Mouse (Mus musculus) gastrocnemius, postnatal 25 days (tissue): Measurements from ENCODE around the gene Nipal3. TPM values are rescaled to one million over a fixed set of nuclear protein-coding genes. Genes with fewer than 3 reads are reported as not detected.
A peak's percentile ranks its signal among the peaks of the same experiment; 100 is the strongest.

Source experiments
- DNase-seq: peaks from one replicate; pipeline ENCODE4 v3.0.0; 2022
- total RNA-seq, 2 experiments: library from RNA; stranded (reverse); gene quantifications; 1 replicate in 1 of 2; 2 replicates in 1 of 2; pipeline ENCODE4 v1.2.3; 2021

The Nipal3 gene
- total RNA-seq, 2 experiments from 2014 or later: 11.0 to 13.6 TPM

DNA sequence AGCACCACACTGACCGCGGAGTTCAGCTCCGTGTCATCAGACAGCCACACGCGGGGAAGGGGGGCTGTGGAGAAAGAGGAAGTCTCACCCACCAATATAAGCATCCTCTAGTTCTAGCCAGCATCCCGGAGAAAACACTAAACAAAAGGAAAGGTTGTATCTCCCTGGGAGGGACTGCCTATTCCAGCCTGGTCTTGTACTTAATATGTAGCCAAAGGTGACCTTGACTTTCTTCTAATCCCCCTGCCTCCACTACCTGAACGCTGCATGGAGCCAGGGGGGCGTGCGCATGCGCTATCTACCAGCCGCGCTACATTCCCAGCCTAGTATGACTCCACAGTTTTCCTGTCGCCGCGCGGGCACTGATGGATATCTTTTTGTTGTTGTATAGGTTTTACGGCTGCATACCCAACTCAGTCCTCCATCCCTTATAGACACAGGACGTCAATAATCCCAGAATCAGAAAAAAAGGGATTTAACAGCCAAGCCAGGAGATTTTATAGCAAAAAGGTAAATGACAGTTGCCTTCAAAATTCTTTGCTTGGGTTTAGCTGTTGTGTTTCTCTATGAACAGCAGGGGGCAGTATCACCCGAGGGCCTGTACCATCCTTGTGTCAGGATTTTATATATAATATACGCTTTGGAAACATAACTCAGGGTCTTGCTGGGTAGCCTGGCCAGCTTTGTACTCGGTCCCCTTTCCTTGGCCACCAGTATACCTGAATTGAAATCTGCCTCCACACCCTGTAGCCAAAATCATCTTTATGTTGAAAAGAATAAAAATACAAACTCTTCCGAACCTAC, 12.9 kb upstream of the Nipal3 start:
- DNase-seq: no peak

DNA sequence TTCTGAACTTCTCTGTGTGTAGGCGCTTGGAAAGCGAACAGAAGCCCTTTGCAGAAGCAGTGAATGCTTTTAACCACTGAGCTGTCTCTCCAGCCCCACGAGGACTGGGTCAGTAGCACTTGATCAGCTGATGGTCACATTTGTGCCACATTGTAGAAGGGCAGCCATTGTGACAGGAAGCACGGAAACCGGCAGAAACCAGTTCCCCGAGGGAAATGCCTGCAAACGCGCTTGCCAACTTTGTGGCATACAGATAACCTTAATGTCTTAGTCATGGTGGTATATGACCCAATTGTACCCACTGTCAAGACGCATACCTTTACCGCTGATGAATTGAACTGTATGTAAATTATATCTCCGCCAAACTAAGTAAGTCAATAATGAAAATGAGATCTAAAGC, 11.0 kb upstream of the Nipal3 start:
- no peak for DNase-seq

GRCm38 (mm10) chr4:135501587-135501986, 6.7 kb upstream of the Nipal3 start:
- DNase-seq: no peak

- no peak for DNase-seq
Observed at GRCm38 (mm10) chr4:135499831-135500230, 5.0 kb upstream of the Nipal3 start.

- DNase-seq: no peak
Observed at GRCm38 (mm10) chr4:135498136-135498535, 3.3 kb upstream of the Nipal3 start.

DNA sequence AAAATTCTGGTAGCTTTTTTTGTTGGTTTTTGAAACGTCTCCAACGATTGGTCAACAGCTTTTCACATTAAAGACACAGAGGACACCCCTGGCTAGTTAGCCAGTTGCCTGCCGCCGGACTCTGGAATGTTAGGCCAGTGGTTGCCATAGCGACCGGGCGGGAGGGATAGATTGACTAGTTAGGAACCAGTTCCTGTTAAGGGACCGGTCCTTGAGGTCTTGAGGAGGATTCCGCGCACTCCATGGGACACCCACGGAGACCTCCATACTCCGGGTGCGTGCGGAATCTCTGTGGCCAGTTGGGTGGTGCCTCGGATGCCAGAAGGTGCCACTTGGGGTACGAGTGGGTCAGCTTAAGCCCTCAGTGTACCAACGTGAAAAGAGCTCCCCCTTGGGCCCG, 972 bp upstream of the Nipal3 start:
- DNase-seq: peak; percentile 13

GRCm38 (mm10) chr4:135495397-135495791, 556 bp upstream of the Nipal3 start:
- no peak for DNase-seq

- DNase-seq: peak; percentile 13
Observed at GRCm38 (mm10) chr4:135493691-135494520, 932 bp downstream of the Nipal3 start.

DNA sequence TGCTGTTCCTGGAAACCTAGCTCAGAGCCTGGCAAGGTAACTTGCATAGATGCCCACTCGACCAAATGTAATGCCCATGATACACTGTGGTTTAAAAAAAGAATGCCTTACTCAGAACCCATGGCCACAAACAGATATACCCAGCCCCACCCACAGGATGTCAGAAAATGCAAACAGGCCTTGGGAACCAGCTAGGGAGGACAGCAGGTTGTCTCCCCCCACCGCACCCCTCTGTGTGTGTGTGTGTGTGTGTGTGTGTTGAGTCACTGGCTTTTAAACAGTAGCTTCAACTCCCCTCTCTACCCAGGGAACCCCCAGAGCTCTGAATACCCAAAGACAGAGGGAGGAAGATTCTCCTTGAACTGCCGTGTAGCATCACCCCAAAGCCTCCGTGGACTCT, 1.6 kb downstream of the Nipal3 start:
- DNase-seq: no peak

DNA sequence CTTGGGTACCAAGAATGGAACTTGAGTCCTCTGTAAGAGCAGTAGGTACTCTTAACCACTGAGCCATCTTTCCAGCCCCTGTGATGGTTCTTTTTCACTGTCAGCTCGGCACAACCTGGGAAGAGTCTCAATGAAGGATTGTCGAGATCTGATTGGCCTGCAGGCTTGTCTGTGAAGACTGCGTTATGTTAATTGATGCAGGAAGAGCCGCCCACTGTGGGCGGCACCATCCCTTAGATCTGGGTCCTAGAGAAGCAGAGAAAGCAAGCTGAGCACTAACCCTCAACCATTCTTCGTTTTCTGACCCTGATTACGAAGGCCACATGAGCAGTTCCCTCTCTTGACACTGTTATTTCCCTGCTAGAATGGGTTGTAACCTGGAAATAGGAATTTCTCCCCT, 5.6 kb downstream of the Nipal3 start:
- no peak for DNase-seq

DNA sequence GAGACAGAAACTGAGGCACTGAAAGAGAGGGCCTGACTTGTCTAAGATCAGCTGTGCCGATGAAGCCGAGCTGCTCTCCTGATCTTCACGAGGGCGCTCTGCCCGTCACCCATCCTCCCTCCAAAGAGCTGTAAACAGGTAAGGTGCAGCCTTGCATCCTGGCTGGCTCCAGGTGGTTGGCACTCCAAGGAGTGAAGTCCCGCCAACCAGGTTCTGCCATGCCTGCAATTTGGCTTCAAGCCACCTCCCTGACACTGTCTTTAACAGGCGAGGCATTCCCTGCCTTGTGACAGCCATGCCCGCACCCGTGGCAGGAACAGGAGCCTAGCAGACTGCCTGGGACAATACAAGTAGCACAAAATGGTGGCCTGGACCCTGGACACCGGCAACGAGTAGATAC, 8.5 kb downstream of the Nipal3 start:
- no peak for DNase-seq

DNA sequence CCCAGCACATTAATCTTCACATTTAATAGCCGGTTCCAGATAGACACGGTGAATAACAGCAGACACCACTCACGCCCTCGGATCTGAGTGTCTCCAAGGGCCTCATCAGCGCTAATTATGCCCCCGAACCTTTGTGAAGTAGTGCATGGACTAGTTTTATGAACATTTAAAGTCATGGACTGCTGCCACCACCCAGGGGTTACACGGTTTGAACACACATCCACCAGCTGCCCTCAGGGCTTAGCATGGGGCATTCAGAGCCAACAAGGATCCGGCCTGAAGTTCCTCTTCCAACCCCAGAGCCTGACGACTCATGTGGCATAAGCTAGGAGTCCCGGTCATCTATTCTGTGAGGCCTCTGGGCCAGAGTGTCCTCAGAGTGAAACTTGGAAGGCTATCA, 9.8 kb downstream of the Nipal3 start:
- DNase-seq: no peak

GRCm38 (mm10) chr4:135480370-135480769, 14.5 kb downstream of the Nipal3 start:
- DNase-seq: no peak

DNA sequence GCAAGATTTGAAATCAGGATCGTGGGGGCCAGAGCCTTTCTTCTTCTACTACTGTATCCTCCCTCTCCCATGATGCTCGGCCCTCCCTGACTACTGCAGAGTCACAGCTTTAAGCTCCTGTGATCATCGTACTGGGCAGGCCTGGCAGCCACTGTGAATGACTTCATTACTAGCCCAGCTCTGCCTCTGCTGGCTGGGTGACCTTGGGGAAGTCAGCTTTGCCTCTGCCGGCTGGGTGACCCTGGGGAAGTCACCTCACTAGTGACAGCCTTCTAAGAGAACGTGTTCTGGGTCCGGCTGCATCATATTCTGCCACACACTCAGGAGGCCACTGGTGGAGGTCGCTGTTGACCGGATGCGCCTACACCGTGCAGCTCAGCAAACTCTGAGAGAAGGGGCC, 17.0 kb downstream of the Nipal3 start:
- no peak for DNase-seq

DNA sequence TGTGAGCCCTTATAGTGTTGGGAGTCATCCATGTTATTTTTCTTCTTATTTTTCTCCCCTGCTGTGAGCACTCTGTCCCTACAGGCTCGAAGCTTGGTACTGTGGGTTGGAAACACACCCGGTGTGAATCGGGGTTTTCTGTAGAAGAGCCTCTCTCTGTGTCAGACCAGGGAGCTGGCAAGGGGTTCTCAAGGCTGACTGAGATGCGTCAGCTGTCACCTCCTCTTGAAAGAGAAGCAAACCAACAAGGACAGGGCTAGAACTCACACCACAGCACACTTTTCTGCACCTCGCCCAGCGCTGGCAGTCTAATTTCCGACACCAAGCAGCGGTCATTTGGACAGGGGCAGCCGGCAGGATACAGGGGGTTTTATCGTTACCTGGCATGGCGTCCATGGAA, 31.4 kb downstream of the Nipal3 start:
- no peak for DNase-seq

GRCm38 (mm10) chr4:135453572-135453971, 41.3 kb downstream of the Nipal3 start:
- DNase-seq: no peak

DNA sequence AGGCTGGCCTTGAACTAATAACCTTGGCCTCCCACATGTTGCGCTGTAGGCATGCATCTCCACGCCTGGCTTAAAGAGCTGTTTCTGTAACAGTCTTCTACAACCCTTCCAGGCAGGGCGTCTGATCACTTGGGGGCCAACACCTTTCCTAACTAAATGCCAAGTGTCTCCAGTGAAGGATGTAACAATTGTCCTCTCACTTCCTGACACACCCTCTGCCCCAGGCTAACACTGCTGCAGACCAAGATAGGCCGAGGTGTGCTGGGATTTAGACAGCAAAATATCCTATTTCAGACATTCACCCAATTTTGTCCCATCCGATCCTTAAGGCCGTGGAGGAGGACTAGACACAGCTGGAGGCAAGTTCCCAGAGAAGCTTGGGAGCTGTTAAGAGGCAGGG, 41.7 kb downstream of the Nipal3 start:
- DNase-seq: no peak

- no peak for DNase-seq
Observed at GRCm38 (mm10) chr4:135451360-135452015, 43.4 kb downstream of the Nipal3 start.

DNA sequence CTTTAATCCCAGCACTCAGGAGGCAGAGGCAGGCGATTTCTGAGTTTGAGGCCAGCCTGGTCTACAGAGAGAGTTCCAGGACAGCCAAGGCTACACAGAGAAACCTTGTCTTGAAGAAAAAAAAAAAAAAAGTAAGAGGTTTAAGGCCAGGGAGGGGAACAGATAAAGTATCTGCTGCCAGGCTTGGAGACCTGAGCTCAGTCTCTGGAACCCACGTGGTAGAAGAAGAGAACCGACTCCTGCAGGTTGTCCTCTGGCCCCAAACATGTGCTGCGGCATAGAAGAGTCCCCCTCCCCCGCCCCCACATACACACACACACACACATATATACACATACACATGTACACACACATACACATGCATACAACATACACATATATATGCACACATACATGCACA, 52.4 kb downstream of the Nipal3 start:
- no peak for DNase-seq

- no peak for DNase-seq
Observed at GRCm38 (mm10) chr4:135439904-135440522, 54.8 kb downstream of the Nipal3 start.

- peak; percentile 62 for DNase-seq
Observed at GRCm38 (mm10) chr4:135439188-135439647, 55.6 kb downstream of the Nipal3 start.

DNA sequence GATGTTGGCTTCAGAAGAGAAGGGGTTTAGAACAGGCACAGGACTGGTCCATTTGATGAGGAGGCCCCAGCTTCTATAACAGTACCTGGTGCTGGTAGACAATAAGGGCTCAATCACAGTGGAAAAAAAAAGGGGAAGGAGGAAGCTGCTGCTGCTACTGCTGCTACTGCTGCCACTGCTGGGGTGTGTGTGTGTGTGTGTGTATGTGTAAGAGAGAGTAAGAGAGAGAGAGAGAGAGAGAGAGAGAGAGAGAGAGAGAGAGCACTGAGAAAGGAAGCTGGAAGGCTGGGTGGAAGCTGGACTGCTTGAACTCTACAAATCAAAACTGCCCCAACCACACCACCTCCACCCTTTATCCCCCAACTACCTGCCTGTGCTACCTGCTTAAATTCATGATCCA, 56.9 kb downstream of the Nipal3 start:
- no peak for DNase-seq
